Mouse (Mus musculus) erythroblast, adult 5-6 weeks (primary cell): ENCODE results near the gene Slc22a14. TPM values are rescaled to one million over a fixed set of nuclear protein-coding genes. Genes with fewer than 3 reads are reported as not detected.
A peak's percentile ranks its signal among the peaks of the same experiment; 100 is the strongest.
"Not testable (repeated sequence)": the region's sequence is repeated elsewhere in the genome, so short reads cannot be mapped to it uniquely, and the experiment has no call there.

Source experiments
- ATAC-seq: replicated peaks from 2 replicates; pipeline ENCODE4 v1.8.0; 2016; ENCODE audit warnings: moderate number of reproducible peaks, mild to moderate bottlenecking, moderate TSS enrichment, inconsistent platforms; ENCODE audit not compliant: poor library complexity, low FRiP score, severe bottlenecking
- total RNA-seq, 2 experiments: library from RNA; stranded (forward) in 1 of 2; stranded (reverse) in 1 of 2; fragments of 150-400 nt in 1 of 2; fragments of 200-764, 138-1000 nt in 1 of 2; gene quantifications; 2 replicates each; pipeline versions ENCODE4 v1.2.3 to v1.2.4; 2015 to 2017; ENCODE audit warnings: low replicate concordance in 2 of 2

The Slc22a14 gene
- total RNA-seq, 2 experiments from 2014 or later, result not detected

DNA sequence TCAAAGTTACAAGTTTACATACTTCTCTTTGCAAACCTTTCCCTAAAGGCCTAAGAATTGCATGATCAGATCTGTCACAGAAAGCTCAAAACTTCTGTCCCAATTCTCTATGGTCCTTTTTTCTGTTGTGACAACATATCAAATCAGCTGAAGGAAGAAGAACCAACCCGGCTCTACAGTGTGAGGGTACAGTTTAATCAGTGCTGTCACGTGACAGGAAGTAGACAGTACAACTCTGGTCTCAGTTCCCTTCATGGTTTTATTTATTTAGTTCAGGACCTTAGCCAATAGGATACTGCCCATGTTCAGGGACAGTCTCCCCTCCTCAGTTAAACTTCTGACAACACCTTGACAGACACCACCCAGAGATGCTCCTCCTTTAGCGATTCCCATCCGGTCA lies 145.1 kb downstream of the Slc22a14 start:
- ATAC-seq, result no peak

DNA sequence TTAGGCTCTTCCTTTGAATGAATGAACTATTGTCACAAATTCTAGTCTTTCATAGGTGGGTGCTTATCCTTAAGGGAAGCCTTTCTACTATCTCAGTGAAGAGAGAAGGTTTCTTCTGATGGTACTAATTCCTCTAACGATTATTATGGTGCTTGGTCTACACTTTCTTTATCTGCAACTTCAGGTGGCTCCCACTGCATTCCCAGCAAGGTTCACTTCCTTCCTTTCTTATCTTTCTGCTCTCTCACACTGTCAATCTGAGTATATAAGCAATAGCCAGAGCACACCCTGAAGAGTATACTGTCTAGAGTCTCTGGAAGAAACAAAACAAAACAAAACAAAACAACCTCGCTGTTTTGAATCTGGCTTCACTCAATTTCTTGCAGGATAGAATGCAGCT lies 145.7 kb downstream of the Slc22a14 start:
- no peak for ATAC-seq

DNA sequence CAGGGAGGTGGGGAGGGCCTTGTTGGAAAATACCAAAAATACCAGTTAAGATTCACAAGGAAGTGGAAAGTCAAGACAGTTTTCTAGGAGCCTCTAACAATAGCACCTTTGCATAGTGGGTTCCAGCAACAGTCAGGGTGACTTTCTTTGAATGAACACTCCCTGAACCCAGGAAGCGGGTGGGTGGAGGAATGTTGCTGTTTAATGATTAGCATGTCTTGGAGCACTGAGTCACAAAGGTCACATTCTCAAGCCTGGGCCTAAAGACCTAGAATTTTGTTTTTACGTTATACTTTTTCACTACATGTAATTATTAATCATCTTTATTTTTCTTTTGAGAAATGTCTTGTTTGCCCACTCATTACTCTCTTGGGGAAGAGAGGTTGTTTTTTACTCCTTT lies 150.0 kb downstream of the Slc22a14 start:
- not testable (repeated sequence) for ATAC-seq

DNA sequence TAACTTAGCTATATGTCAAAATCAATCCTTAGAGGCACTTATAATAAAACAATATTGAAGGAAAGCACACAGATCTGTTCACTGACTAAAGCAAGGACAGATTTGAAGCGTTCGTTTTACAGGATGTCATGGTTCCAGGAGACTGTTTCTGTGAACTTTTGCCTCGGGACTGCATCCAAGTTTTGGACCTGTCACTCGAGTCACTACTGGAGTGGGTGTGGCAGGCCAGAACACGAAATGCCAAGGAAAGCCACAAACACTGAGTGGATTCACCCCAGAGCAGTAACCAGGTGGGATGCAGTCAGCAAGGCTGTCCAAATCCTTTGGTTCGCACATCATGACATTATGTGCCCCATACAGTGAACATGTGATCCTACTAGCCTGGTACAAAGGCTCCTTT lies 150.8 kb downstream of the Slc22a14 start:
- ATAC-seq, result no peak

DNA sequence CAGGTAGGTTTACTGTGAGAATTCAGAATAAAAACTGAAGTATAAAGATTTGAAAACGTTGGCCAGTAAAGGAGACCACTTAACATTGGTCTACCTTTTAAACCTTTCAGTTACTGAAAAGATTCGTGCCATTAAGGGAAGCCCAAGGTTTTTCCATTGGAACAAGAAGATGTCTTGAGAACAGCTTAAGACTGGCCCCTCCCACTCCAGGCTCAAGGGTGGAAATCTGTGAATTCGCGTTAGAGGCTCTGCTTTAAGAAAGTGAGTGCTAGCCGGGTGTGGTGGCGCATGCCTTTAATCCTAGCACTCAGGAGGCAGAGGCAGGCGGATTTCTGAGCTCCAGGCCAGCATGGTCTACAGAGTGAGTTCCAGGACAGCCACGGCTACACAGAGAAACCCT lies 152.4 kb downstream of the Slc22a14 start:
- no peak for ATAC-seq

DNA sequence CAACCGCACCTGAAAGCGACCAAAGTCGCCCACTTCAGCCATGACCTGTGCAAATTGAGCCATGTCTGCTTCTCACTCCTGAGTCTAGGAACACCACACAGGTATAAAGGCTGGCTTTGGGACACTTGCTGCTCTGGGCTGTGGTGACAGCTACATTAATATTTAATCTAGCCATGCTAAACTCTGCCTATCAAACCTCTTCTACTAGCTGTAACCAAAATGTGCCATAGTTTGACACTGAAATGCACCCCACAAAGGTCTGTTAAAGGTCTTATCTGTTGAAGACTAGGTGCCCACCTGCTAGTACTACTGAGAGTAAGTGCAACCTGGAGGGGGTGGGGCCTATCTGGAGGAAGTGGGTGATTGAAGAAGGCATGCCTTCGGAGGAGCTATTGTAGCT lies 156.4 kb downstream of the Slc22a14 start, which contains the start of gene Slc22a13:
TSS of gene Slc22a13 (minus strand) at position 101 of the 400 bp plus-strand sequence.
- no peak for ATAC-seq

DNA sequence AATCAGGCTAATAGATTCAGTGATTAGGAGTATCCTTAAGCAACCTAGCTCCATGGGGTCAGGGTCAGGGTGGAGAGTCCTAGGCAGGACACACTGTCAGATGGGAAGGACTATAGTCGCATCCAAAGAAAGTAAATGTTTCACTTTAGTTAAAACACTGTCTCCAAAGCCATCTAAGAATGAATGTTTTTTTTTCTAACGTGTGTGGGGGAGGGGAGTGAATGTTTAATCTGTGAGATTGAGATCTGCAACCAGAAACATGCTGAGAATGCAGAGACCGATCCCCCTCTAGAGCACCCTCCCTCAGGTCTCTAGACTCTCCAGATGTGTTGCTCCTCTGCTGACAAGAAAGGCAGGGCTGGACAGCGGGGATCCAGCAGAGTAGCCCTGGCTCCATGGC lies 158.2 kb downstream of the Slc22a14 start:
- ATAC-seq, result no peak

DNA sequence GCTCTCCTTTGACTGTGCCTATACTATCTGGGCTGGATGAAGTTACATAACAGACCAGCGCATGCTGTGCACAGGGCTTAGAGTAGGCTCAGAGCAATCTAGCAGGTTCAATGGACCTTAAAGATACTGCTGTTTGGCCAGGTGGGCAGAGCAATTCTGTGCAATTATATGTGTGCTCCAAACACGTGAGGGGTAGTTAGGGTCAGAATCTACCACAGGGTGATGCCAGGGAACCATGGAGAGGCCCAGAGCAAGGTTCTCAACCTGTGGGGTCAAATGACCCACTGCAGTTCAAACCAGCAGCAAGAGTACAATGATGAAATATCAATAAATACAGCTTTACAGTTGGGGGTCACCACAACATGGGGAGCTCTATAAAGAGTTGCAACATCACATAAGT lies 158.7 kb downstream of the Slc22a14 start:
- no peak for ATAC-seq

DNA sequence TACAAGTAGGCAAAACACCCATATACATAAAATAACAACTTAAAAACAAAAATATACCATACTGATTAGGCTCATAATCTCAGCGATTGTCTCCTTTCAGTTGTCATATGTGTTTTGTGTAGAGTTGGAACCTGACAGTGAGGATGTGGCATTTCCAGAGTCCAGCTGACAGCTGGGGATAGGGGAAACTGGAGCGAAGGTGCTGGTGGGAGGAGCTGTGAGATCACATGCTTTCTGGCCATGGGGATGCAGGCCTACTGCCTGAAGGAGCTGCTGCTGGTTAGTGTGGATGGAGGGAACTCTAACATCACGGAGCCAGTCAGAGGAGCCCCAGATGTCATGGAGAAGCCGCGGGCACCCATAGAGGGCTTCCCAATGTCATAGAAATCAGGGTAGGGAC lies 159.6 kb downstream of the Slc22a14 start:
- no peak for ATAC-seq

DNA sequence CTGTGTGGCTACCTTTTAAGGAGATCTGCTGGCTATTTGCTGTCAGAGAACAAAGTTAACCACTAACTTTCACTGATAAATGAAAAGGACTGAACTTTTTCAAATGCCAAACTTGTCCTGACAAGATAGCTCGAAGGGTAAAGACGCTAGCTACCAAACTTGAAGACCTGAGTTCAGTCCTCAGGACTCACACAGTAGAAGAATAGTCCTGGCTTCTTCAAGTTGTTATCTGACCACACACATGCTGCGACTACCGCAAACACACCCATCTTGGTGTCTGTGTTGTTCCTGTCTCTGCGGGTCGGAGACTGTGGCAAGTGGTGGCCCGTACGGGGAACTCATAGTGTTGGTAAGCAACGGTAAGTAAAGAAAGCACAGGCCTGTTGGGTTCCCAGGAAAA lies 161.7 kb downstream of the Slc22a14 start:
- no peak for ATAC-seq

DNA sequence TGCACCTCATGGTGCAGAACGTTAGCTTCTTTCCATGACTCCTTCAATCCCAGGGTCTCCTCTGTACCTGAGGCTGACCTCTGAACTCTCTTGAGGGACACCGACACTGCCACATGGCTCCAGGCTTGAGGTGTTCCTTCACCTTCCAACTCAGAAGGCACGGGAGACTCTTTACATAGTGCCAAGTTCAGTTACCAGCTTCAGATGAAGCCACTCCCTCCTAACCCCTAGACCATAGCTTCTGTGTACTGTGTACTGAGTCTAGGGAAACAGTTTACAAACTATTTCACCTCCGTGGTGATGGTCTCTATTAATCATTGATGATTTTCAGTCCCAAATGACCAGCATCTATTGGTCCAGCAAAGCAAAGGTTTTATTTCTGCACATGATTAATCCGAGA lies 163.7 kb downstream of the Slc22a14 start:
- ATAC-seq, result no peak

DNA sequence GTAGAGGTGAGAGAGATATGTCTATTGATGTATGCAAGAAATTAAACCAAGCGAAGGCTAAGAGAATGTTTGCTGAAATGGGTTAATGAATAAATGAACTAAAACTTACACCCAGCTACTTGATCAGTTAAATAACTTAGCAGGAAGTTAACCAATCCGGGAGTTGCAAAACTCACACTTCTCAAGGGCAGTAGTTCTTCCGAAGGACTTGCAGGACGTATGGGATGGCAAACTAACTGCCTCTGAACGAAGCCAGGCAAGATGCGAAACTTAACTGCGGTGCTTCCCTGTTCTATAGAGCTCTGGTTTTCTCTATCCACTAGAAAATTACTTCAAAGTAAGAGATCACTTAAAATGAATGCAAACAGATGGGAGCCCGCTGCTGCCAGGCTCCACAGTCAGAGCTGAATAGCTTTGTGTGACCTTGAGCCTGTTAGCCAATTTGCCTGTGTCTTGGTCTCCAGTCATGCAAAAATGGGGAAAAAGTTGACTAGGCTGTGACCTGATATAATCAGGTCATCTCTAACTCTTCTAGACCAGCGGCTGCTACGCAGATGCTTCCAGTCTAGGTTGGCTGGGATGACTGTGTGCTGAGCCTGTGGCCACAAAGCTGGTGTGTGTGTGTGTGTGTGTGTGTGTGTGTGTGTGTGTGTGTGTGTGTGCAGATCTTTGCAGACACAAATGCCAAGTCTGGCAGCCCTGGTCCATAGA lies 166.0 kb downstream of the Slc22a14 start:
- ATAC-seq, result no peak

DNA sequence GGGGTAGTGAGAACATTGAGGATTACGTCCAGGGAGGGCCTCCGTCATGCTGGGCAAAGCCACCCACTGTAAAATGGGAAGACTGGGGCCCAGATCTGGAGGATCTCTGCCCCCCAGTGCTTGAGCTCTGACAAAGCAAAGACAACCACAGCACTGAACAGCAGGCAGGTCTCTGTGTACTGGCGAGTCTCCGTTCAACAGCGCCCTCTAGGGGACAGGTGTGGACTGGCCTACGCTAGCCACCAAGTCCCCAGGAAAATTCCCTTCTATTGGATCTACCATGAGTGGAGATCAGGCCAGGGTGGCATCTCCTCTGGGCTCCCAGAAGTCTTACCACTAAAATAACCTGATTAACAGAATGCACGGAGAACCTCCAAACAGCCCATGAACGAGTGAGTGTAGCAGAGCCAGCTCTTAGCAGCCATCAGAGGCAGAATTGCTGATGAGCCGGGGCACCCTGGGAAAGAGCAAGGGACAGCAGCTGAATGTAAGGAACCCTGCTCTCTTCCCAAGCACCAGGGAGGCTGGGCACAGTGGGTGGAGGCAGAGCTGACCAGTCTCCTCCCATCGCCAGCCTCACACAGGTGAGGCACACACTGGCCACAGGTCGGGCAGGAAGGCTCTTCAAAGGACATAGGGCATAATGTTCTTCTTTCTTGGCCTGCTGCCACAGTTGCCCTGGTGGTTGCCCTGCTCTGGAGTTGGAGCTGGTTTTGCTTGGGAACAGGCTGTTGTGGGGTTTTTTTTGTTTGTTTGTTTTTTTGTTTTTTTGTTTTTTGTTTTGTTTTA lies 173.0 kb downstream of the Slc22a14 start:
- peak; percentile 63; the same call in 1 of the 2 replicates for ATAC-seq

DNA sequence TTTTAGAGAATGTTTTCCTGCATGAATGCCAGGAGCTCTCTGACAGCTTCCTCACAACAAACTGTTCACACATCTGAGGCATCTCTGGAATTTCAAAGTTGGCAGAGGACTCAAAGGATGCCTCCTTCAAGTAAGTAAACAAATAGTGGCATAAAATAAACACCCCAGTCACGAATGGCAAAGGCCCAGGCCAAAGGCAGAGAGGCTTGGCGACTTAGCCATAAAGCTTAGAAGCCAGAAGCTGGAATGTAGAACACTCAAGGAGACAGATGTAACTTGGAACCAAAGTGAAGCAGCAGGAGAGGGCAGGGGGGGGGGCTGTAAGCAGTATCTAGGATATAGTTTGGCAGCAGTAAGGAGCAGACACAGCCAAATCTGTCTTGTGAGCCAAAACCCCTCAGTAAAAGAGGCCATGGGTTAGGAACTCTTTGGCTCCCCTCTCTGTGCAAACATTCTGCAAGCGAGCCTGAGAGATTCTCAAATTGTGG lies 184.1 kb downstream of the Slc22a14 start:
- ATAC-seq, result no peak

DNA sequence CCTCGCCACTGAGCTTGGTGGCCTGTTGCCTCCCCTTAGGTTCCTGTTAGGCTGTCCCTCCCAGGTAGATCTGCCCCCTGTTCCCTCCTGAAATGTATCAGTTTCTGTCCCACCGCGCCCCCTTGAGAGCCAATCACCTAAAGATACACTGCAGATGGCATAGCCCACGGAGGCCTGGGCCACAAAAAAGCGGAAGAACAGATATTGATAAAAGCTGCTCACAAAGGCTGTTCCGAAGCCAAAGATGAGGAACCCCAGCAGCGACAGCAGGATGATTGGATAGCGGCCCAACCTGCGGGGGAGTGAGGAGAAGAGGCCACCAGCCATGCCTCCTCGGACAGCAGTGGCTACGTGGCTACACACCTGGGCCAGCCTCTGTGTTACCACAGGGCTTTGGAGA lies 186.1 kb downstream of the Slc22a14 start:
- no peak for ATAC-seq

DNA sequence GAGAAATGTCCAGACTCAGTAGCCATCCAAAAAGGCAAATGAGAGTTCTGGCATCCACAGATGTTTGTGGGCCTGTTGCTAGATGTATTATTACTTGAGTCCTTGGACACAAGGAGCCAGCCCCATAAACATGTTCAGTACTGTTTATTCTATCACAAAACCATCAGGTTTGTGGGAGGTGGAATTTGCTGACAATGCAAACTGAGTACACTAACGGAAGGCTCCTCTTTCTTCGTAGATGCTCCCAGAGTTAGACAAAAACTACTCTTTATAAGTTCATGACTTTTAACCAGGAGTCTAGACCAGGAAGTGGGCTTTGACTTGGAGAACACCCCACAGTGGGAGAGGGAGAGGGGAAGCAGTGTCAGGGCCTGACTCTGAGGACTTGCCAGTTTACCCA lies 197.7 kb downstream of the Slc22a14 start:
- ATAC-seq, result no peak

DNA sequence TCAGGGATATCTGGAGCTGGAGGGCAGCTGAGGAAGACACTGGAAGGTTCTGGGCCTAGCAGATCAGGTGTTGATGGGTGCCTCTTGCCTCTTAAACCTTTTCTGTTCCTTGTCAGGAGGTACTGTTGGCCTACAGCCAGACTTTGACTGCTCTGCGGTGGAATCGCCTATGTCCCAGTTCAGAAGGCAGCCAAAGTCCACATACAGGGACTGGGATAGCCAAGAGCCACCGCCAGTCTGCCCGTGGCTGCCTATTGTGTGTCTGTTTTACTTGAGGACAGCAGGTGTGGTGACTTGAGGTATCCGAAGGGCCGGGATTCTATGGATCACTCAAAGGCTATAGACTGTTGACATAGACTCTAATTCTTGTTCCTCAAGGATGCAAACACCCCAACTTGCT lies 199.8 kb downstream of the Slc22a14 start:
- no peak for ATAC-seq

DNA sequence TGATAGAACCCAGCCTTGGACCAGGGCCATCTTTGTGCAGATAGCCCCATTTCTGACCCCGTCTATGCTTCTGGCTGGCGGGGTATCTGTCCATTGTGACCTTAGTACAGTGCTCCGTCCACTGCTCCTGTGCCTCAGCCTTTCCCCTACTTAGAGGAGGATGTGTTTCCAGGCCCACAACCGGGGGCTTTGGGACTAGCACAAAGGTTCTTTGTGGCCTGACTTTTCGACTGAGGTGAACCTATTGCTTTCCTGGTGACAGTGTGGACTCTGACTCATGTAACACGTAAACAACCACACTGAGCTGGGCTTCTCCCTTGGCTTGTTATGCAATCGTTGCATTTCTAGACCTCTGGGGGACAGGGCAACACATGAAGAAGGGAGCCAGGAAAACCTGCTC lies 200.6 kb downstream of the Slc22a14 start:
- ATAC-seq, result no peak

DNA sequence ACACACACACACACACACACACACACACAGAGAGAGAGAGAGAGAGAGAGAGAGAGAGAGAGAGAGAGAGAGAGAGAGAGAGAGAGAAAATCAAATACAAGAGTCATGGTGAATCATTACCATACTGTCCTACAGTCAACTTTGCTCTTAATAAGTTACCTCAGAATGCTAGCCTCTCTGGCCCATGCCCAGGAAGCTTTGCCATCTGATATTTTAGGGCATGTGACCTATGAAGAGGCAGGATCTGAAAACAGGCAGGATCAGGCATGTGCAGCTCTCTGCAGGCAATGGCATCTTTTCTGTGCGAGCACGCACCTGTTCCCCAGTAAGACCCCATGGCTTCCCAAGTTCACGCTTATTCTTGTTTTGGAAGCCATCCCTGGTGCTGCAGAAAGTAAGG lies 204.7 kb downstream of the Slc22a14 start:
- no peak for ATAC-seq

DNA sequence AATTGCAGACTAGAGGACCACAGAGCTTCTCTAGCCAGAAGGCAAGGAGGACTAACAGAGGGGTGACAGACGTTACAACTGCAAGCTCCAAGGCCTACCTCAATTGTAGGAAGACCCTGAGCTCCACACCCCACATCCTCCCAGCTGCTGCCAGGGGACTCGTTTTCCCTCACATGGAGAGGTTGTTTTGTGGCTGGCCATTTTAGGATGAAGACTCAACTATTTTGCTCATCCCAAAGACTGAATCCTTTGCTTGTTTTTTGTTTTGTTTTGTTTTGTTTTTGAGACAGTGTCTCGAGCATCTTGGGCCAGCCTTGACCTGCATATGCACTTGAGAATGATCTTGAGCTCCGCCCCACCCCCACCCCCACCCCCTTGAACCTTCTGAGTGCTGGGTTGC lies 206.5 kb downstream of the Slc22a14 start, which contains the start of gene Gm47289:
TSS of gene Gm47289 (plus strand) at position 301 of the 400 bp plus-strand sequence.
- ATAC-seq, result no peak
